Mouse (Mus musculus): ENCODE measurements at regions not wholly inside any gene's neighbourhood (a gene's known extent, or its start where the extent isn't known, plus 50 kb on each side); places are given as distances from the start of the nearest gene placed in this dataset.

DNA sequence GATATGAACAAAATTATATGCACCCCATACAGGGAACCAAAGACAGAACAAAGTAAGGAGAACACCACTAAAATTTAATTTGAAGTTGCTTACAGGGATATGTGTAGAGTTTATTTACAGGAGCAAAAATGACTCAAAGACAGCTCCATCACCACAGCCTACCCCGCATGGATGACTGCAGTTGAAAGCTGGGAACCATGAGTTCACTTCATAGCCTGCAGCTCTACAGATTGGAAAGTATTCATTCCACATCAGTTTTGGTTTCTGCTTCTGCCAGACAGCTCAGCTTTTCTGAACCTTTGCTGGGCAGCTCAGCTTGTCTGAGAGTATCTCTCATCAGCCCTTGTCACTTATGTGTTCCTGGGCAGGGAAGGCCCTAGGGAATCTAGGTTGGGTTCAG lies 160.6 kb upstream of the Sema3d start:
- DNase-seq (ENCODE audit: low read depth, low spot score): no peak

DNA sequence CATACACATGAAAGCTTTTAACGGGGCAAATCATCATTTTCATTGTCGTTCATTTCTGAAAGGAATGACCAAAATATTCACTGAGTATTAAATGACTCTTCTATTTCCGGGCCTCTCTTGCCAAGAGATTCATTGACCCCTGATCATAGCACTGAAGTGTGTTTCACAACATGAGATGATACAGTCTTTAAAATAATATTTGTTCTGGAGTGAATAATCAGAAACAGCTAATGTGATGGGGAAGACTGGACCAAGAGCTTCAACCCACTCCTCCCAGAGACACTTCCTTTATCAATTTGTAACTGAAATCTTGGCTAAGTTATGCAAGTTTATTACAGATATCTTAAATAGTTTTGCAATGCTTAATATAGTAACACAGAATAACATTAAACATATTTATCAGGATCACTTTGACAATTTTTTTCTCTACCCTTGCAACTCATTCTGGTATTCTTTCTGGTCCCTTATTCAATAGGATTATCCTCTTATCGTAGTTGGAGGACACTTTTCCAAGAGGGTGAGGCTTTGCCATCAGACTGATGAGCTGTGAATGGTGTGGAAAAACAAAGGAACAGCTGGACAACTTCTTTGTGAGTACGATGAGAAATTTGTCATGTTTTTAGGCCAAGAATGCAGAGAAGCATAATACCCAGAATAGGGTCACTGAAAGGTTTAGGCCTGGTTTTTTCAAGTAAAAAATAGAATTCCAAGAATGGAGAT lies 149.6 kb upstream of the Sema3d start:
- DNase-seq (ENCODE audit: low read depth, low spot score): no peak

DNA sequence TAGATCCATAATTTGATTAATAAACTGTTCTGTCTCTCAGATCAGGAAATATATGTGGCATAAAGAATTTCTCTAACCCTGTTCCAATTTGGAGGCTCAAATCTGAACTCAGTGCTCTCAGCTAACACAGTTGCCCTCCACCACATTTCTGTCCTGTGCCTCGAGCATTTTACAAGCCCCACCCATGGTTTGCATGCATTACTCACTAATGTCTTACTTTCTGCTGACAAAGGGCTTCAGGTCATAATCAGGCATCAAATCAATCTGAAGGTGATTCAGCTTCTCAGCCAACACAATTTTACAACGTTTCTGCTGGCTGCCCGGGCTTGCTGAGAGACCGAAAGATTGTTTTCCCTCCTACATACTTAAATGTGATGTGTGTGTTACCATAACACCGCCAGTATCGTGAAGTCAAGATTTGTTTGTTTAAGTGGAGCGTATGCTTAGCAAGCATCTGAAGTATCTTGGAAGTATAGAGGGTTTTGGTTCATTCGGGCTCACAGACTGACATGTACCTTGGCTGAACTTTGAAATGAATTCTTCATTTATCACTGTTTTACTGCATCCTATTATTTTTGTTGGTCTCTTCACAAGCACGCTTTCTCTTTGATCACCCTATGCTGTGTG lies 139.9 kb upstream of the Sema3d start:
- no peak for DNase-seq (ENCODE audit: low read depth, low spot score)

DNA sequence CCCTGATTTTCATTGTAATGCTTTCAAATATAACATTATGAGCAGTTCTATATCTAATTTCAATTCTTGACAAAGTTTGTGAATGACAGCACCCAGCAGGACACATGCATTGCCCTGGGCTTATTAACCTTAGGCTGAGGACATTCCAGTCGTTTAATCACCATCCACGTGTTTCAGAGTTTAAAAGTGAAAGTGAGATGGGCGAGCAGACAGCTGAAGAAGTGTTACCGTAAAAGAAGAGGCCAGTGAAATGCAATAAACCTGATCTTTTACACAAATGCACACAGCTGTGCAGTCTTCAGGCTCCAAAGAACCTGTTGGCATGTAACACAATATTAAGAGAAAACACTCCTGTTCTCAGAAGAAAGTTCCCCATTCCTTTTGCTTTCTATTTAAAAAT lies 89.5 kb upstream of the Sema3d start:
- no peak for DNase-seq (ENCODE audit: low read depth, low spot score)

DNA sequence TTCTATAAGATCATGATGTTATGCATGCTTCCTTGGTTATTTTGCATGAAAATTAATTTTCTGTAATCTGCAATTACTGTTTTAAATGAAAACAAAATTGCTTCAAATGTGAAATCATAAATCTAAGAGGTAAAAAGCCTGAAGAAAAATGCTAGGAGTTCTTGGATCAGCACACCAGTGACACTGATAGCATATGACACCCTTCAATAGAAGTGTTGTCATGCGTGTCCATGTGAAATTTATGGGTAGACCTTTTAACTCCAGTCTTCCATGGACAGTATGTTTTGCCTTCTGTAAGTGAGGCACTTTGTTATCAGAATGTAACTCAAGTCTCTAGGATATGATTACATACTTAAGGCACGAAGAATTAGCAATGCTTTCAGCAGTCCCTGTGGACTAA lies 85.9 kb upstream of the Sema3d start:
- no peak for DNase-seq (ENCODE audit: low read depth, low spot score)

DNA sequence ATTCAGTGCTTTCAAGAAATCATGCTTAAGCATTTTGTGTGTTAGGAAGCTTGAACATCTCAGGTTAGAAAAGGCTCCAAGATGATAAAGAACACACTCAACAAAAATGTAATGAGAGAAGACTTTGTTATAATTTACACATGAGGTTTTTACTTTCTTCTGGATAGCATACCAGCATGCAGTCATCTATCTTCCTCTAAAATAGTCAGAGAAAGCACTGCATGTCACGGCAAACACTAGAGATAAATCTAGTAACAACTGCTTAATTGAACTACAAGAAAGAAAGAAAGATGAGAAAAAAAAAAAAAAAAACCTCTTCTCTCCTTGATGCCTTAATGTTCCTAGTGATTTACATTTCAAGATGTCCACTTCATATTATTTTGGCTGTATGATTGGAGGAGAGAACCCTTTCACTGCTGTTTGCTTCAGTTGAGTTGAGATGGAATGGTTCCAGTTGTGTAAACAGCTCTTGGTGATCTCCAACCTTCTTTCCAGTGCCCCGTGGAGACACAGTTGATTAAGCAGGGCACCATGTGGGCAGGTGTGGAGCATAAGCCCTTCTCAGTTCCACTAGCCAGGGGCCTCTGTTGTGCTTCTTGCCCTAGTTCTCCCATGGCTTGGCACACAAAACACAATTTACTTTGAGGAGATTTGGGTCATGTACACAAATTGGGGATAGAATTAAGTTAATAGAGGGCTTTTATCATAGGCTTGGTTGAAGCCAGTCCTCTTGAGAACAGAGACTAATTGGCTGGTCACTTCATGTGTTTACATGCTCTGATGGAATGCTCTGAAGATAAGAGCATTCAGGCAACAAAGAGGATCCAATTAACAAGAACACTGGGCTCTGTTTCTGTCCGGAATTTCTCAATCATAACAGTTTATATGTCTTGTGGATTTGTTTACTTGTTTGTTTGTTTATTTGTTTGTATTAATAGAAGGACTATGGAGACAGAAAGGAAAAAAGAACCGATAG lies 81.1 kb upstream of the Sema3d start:
- DNase-seq (ENCODE audit: low read depth, low spot score): peak; percentile 4

DNA sequence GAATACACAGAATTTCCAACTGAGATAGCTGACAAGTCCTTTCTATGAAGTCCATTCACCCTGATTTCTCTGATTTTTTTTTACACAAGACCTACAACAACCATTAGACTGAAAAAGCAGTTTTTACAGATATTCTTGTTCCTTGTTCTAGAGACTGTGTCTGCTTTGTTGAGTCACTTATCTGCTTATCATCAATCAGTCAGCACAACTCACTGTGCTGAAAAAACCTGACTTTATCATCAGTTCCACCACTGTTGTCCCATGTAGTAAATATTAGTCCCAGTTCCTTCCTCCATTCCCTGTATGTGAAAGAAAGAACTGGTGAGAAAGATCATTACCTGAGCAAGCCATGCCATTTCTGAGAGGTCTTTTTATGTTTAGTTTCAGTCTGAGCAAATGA lies 73.8 kb upstream of the Sema3d start:
- DNase-seq (ENCODE audit: low read depth, low spot score): no peak

DNA sequence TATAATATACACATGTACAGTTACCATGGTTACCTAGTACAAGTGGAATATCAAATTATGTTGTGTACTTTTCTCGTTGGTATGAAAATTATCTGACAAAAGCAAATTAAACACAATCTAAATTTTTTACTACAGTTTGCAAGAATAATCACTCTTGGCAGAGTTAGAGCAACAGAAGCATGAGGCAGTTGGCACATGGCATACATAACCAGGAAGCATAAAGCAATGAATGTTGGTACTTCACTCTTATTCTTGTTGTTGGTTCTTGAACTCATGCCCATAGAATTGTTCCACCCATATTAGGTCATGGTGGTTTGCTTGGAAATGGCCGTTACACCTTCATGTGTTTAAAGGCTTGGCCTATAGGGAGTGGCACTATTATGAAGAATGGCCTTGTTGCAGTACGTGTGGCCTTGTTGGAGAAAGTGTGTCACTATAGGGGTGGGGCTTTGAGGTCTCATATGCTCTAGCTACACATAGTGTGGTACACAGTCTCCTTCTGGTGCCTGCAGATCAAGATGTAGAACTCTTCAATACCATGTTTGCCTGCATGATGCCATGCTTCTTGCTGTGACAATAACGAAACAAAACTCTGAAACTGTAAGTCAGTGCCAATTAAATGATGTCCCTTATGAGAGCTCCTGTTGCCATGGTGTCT lies 50.4 kb upstream of the Sema3d start:
- DNase-seq (ENCODE audit: low read depth, low spot score): no peak

Data from retina, postnatal 7 days (tissue).